Mouse (Mus musculus) urinary bladder, adult 18-20 months (tissue): ENCODE measurements around the gene Zbtb12.

Source experiments
- DNase-seq, 2 experiments: peaks; one replicate each; pipeline ENCODE4 v3.0.0; 2022; ENCODE audit warnings: low spot score in 2 of 2, mixed read lengths in 2 of 2

The Zbtb12 gene

GRCm38 (mm10) chr17:34944362-34944761 lies 65.1 kb downstream of the Zbtb12 start:
- no peak for DNase-seq
